Mouse (Mus musculus) midbrain, postnatal 0 days (tissue): ENCODE results near the gene Kcnh7. TPM values are rescaled to one million over a fixed set of nuclear protein-coding genes. Genes with fewer than 3 reads are reported as not detected.

Source experiments
- ATAC-seq: fragments of 200-750 bp; cut with Nextera tagmentation; 2 replicates; pipeline ENCODE4 v1.8.0; 2017; ENCODE audit warnings: moderate number of reproducible peaks, mild to moderate bottlenecking, moderate TSS enrichment, moderate library complexity; ENCODE audit not compliant: low FRiP score
- DNase-seq: peaks from one replicate; pipeline ENCODE4 v3.0.0-alpha.2; 2015; ENCODE audit warnings: low spot score
- H3K27ac ChIP-seq: fragments of 300-500 bp; sonication (generic); 2 replicates; pipeline ENCODE4 v1.5.1; 2014; ENCODE audit warnings: low read depth, mild to moderate bottlenecking, low read length, mixed read lengths
- H3K27me3 ChIP-seq: fragments of 300-500 bp; sonication (generic); 2 replicates; pipeline ENCODE4 v1.6.1; 2014; ENCODE audit warnings: low read length, control low read depth, mixed read lengths; ENCODE audit not compliant: insufficient read depth
- H3K36me3 ChIP-seq: fragments of 300-500 bp; sonication (generic); 2 replicates; pipeline ENCODE4 v1.6.1; 2014; ENCODE audit warnings: low read length, control low read depth, mixed read lengths; ENCODE audit not compliant: insufficient read depth
- H3K4me1 ChIP-seq: fragments of 300-500 bp; sonication (generic); 2 replicates; pipeline ENCODE4 v1.6.1; 2014; ENCODE audit warnings: mild to moderate bottlenecking, control low read depth, antibody characterized with exemption, low read length, mixed read lengths; ENCODE audit not compliant: insufficient read depth
- H3K4me2 ChIP-seq: fragments of 300-500 bp; sonication (generic); 2 replicates; pipeline ENCODE4 v1.6.1; 2014; ENCODE audit warnings: low read depth, mild to moderate bottlenecking, low read length, mixed read lengths; ENCODE audit not compliant: poor library complexity, severe bottlenecking
- H3K4me3 ChIP-seq: fragments of 300-500 bp; sonication (generic); 2 replicates; pipeline ENCODE4 v1.5.1; 2014; ENCODE audit warnings: low read depth, mild to moderate bottlenecking, low read length, moderate library complexity
- H3K9ac ChIP-seq: fragments of 300-500 bp; sonication (generic); replicated peaks from 2 replicates; pipeline ENCODE4 v1.6.1; 2014; ENCODE audit warnings: mild to moderate bottlenecking, low read length, moderate library complexity, mixed read lengths; ENCODE audit not compliant: poor library complexity, severe bottlenecking
- H3K9me3 ChIP-seq: fragments of 300-500 bp; sonication (generic); 2 replicates; pipeline ENCODE4 v1.6.1; 2016; ENCODE audit warnings: low read length, control low read depth
- CTCF ChIP-seq: IDR thresholded peaks from 2 replicates; pipeline ENCODE4 v1.5.1; 2016; ENCODE audit warnings: antibody characterized with exemption, mild to moderate bottlenecking
- WGBS: fragments of 180-500 bp; shearing (Covaris S2); extraction: QIAGEN DNeasy Blood & Tissue Kit; methylation state at CpG from one replicate; pipeline ENCODE4 v1.1.7; 2014; 5-methylcytosine and 5-hydroxymethylcytosine counted together
- polyA plus RNA-seq: library from polyadenylated mRNA; unstranded; fragments of >200 nt; fragmentation: Nextera tagmentation; extraction: Ambion mirVana; gene quantifications from 2 replicates; pipeline ENCODE4 v1.2.1, GENCODE M21; 2015
- total RNA-seq: library from RNA; depleted of rRNA; stranded (reverse); fragments of >200 nt; gene quantifications from 2 replicates; pipeline ENCODE4 v1.2.3, GENCODE M21; 2014

The Kcnh7 gene
- total and polyA plus RNA-seq, 2 experiments from 2014 or later = 8.6 to 10.5 TPM

DNA sequence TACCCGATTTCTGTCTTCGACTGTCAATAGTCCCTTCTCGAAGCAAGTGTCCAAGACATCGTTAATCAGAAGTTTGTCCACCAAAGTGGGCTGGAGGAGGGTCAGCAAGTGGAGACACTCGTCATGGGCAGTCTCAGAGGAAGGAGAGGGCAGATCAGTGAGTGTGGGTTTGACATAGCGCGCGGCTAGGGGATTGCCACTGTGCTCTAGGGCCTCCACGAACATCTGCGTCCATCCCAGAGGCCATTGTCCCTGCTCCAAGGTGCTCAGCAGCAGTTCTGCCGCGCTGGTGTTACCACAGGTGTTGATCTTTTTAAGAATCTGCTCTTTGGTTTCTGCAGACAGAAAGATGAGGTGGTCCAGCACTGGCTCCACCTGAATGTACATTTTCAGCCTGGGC is 538.6 kb downstream of the Kcnh7 start:
- Histone ChIP-seq H3K9me3 (no peaks in the 10 kb centered on the region), H3K4me1 (peaks cover 3% of the 10 kb centered on the region; the same call in 1 of the 2 replicates), H3K27me3 (no peaks in the 10 kb centered on the region), H3K4me3 (peak overlapping the region; percentile 49), H3K4me2 (peak overlapping the region; percentile 88), H3K9ac (peak overlapping the region; percentile 30; the same call in 1 of the 2 replicates), H3K36me3 (no peaks in the 10 kb centered on the region), H3K27ac (no peak overlapping the region)
- TF ChIP-seq CTCF = no peak
- DNase-seq (no peak), ATAC-seq (peak; percentile 38; the same call in 1 of the 2 replicates)
- WGBS = 39% methylated on average over 12 of the region's 12 CpGs

DNA sequence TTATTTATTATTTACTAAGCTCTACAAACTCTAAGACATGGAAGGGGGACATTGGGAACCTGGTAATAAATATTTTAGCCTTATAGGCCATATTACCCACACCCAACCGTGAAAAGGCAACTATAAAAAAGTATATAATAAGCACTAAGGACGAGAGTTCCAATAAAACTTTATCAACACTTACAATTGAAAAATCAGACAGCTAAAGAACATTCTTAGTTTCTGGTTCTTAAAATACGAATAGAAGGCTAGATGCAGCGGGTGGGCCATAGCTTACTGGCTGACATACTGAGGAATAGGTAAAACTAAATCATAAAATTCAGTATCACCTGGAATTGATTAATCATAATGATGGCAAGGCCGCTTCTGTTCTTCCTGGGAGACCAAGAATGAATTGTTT is 539.2 kb downstream of the Kcnh7 start:
- no peak overlapping the region for H3K9ac ChIP-seq
- 96% methylated on average over 5 of the region's 5 CpGs for WGBS
- no peaks in the 10 kb centered on the region for H3K27me3 ChIP-seq
- TF ChIP-seq CTCF = no peak
- DNase-seq (no peak), ATAC-seq (no peak)
- no peak overlapping the region for H3K27ac ChIP-seq
- no peaks in the 10 kb centered on the region for H3K36me3 ChIP-seq
- H3K4me1 ChIP-seq = peaks cover 3% of the 10 kb centered on the region; the same call in 1 of the 2 replicates
- H3K9me3 ChIP-seq = no peaks in the 10 kb centered on the region
- no peak overlapping the region for H3K4me2 ChIP-seq
- H3K4me3 ChIP-seq = no peak overlapping the region
